Mouse (Mus musculus): ENCODE measurements around the gene Ankrd6.

The Ankrd6 gene

DNA sequence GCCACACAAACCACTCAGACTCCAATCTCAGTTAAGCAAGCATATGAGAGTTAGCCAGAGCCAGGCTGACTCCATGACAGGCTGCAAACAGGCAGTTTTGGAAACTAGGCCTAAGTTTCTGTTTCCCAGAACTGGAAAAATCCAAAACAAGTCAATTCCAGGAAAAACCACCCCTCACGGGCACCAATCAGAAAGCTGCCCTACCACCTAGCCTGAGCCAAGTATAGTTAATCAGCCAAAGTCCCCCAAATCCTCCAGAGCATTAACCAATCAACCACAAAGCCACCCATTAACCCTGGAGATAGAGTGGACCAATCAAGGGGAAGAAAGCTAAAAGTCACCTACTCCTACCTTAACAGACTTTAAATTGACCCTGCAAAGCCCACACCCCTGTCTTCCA is 163.5 kb downstream of the Ankrd6 start:
- no peak for DNase-seq (ENCODE audit: low spot score in 2 of 2)

DNA sequence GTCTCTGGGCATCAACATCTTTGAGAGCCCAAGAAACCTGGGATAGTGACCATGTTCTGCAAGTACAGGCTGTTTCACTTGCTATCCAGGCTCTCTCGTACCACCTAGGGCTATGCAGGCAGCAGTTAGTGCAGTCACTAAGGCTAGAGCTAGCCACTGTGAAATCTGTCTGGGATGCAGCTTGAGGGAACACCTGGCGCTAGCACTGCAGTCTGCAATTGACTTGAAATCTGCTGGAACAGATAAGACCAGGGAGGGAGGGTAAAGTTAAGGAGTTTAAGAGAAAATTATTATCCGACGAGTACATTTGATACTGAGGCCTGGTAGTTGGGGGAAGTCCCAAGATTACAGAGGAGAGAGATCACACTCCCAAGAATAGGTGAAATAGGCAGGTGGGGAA is 170.6 kb downstream of the Ankrd6 start:
- DNase-seq (ENCODE audit: low spot score in 2 of 2): no peak

DNA sequence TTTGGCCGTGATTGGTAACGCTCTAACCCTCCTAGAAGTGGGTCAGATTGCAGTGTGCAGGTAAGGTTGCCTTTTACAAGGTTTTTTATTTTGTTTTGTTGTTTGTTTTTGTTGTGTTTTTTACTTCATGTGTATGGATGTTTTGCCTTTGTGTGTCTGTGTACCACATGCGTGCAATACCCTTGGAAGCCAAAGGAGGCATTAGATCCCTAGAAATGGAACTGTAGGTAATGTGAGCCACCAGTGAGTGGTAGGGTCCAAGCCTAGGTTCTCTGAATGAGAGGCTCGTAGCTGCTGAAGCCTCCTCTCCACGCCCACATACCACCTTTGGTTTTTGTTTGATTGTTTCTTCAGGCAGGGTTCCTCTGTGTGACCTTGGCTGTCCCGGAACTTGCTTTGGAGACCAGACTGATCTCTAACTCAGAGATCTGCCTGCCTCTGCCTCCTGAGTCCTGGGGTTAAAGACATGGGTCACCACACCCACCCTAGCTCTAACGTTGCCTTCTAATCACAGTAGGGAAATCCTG is 180.3 kb downstream of the Ankrd6 start:
- no peak for DNase-seq (ENCODE audit: low spot score in 2 of 2)

DNA sequence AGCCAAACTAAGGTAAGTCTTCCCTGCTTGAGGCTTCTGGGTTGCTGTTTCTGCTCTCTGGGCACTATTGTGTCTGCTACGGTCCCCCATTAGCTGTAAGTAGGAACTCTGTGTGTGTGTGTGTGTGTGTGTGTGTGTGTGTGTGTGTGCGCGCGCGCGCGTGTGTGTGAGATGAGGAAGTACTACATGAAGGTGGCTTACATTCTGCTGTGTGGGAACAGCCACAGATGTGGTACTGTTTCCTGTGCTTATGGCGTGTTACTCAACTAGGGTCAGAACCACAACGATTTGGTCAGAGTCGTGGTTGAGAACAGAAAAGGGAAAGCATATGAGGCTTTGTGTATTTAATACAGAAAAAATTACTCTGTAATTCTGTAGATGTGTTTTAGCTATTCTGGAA is 182.6 kb downstream of the Ankrd6 start:
- no peak for DNase-seq (ENCODE audit: low spot score in 2 of 2)

DNA sequence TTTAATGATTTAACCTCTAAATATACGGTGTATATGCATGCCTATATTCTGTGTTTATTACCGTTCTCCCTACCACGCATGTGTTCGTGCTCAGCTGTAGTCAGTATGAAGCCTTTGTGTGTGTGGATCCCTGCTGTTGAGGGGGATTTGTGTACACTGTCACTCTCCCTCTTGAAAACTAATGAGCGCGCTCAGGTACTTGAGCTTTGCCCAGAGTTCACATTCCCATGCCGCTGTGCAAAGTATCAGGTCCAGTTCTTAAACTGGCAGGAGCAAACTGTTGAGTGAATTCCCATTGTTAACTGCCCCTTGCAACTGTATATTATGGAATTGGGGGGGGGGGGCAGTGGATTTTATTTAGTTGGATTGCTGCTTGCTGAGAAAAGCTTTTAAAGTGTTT is 183.2 kb downstream of the Ankrd6 start:
- DNase-seq (ENCODE audit: low spot score in 2 of 2): no peak

DNA sequence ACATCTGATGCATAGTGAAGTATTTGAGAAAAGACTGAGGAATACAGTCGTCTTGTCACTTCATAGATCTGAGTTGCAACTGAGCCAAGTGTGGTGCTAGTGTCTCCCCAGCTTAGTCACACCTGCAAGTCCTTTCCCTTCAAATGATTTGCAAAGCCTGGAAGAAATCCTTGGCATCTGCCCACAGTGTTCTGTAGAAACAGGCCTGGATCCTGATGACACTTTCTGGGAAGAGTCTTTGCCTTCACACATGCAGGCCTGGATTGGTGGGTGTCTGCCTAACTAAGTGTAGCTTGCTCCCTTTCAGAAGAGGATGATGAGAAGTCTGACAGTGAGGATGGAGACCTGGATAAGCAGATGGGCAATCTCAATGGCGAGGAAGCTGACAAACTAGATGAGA is 193.2 kb downstream of the Ankrd6 start:
- peak; percentile 7 to 14 for DNase-seq (ENCODE audit: low spot score in 2 of 2)

Measured in frontal cortex, postnatal 14 days (tissue).